Mouse (Mus musculus) CH12.LX (cell line): ENCODE measurements around the gene Cdkl4. TPM values are rescaled to one million over a fixed set of nuclear protein-coding genes. Genes with fewer than 3 reads are reported as not detected.
A peak's percentile ranks its signal among the peaks of the same experiment; 100 is the strongest.
"Not testable (repeated sequence)": the region's sequence is repeated elsewhere in the genome, so short reads cannot be mapped to it uniquely, and the experiment has no call there.

Experiments
- DNase-seq: peaks from one replicate; pipeline ENCODE4 v3.0.0-alpha.2; 2013; ENCODE audit errors: extremely low read depth
- H3K27ac ChIP-seq: 2 replicates; pipeline ENCODE4 v1.5.1; 2012; ENCODE audit warnings: low read depth, mild to moderate bottlenecking, control low read depth, moderate library complexity; ENCODE audit not compliant: insufficient read depth
- H3K27me3 ChIP-seq: replicated peaks from 2 replicates; pipeline ENCODE3; 2012; ENCODE audit warnings: inconsistent platforms
- H3K36me3 ChIP-seq, 2 experiments: replicated peaks in 1 of 2; 2 replicates each; pipeline versions ENCODE3 to v1.6.1; 2012; ENCODE audit warnings: inconsistent platforms in 1 of 2, low read length in 1 of 2, mild to moderate bottlenecking in 1 of 2, mixed read lengths in 1 of 2, moderate library complexity in 1 of 2; ENCODE audit not compliant: control insufficient read depth in 1 of 2, insufficient read depth in 1 of 2
- H3K4me1 ChIP-seq, 2 experiments: 2 replicates each; pipeline ENCODE4 v1.6.1; 2012; ENCODE audit warnings: inconsistent platforms in 1 of 2, moderate library complexity in 1 of 2; ENCODE audit not compliant: insufficient read depth in 2 of 2, control insufficient read depth in 1 of 2
- H3K4me2 ChIP-seq: 2 replicates; pipeline ENCODE4 v1.6.1; 2012; ENCODE audit warnings: low read depth, mild to moderate bottlenecking, control low read depth; ENCODE audit not compliant: poor library complexity, insufficient read depth, severe bottlenecking
- H3K4me3 ChIP-seq, 3 experiments: fragments of 150-350 bp in 1 of 3; sonication (generic) in 1 of 3; replicated peaks in 1 of 3; 2 replicates each; pipeline versions ENCODE3 to v1.5.1; 2011 to 2012; ENCODE audit warnings: low read depth in 2 of 3, low read length in 2 of 3, mild to moderate bottlenecking in 2 of 3, moderate library complexity in 2 of 3, control low read depth in 1 of 3, improper control_type of control experiment in 1 of 3, inconsistent platforms in 1 of 3, mixed read lengths in 1 of 3; ENCODE audit not compliant: poor library complexity in 1 of 3
- H3K79me2 ChIP-seq: replicated peaks from 2 replicates; pipeline ENCODE4 v1.6.1; 2012; ENCODE audit warnings: mild to moderate bottlenecking, moderate library complexity; ENCODE audit not compliant: control insufficient read depth, poor library complexity, insufficient read depth, severe bottlenecking; ENCODE audit errors: extremely low read depth
- H3K9ac ChIP-seq: 2 replicates; pipeline ENCODE4 v1.6.1; 2012; ENCODE audit warnings: low read depth, mild to moderate bottlenecking, control low read depth, moderate library complexity; ENCODE audit not compliant: insufficient read depth
- H3K9me3 ChIP-seq: replicated peaks from 2 replicates; pipeline ENCODE3; 2012; ENCODE audit warnings: low read length, inconsistent platforms, mixed read lengths
- CHD1 ChIP-seq: IDR thresholded peaks from 2 replicates; pipeline ENCODE4 v1.6.1; 2012; ENCODE audit warnings: low read depth, low read length, improper control_type of control experiment, inconsistent platforms
- CHD2 ChIP-seq: IDR thresholded peaks from 2 replicates; pipeline ENCODE4 v1.6.1; 2011; ENCODE audit warnings: low read length, improper control_type of control experiment
- CTCF ChIP-seq, 2 experiments: IDR thresholded peaks in 1 of 2; conservative IDR thresholded peaks in 1 of 2; 2 replicates each; pipeline ENCODE4 v1.5.1; 2011 to 2012; ENCODE audit warnings: low read depth in 2 of 2, low read length in 2 of 2, improper control_type of control experiment in 1 of 2, inconsistent platforms in 1 of 2, mild to moderate bottlenecking in 1 of 2, moderate library complexity in 1 of 2
- E2F4 ChIP-seq: IDR thresholded peaks from 2 replicates; pipeline ENCODE4 v1.6.1; 2011; ENCODE audit warnings: low read depth, low read length, improper control_type of control experiment; ENCODE audit not compliant: insufficient replicate concordance
- EP300 ChIP-seq: IDR thresholded peaks from 2 replicates; pipeline ENCODE4 v1.6.1; 2011; ENCODE audit warnings: low read length, improper control_type of control experiment
- ETS1 ChIP-seq: conservative IDR thresholded peaks from 2 replicates; pipeline ENCODE4 v1.6.1; 2012; ENCODE audit warnings: low read depth, mild to moderate bottlenecking, inconsistent platforms, low read length, improper control_type of control experiment, moderate library complexity
- GABPA ChIP-seq: IDR thresholded peaks from 2 replicates; pipeline ENCODE4 v1.6.1; 2012; ENCODE audit warnings: low read depth, low read length, improper control_type of control experiment, inconsistent platforms; ENCODE audit not compliant: insufficient replicate concordance
- IRF4 ChIP-seq: IDR thresholded peaks from 2 replicates; pipeline ENCODE4 v1.6.1; 2014; ENCODE audit warnings: low read depth, mild to moderate bottlenecking, inconsistent platforms, low read length, improper control_type of control experiment
- JUN ChIP-seq: IDR thresholded peaks from 2 replicates; pipeline ENCODE4 v1.6.1; 2011; ENCODE audit warnings: low read depth, mild to moderate bottlenecking, low read length, improper control_type of control experiment, moderate library complexity; ENCODE audit not compliant: insufficient read depth
- KAT2A ChIP-seq: IDR thresholded peaks from 2 replicates; pipeline ENCODE4 v1.6.1; 2012; ENCODE audit warnings: low read length, improper control_type of control experiment, inconsistent platforms; ENCODE audit not compliant: insufficient replicate concordance
- MAFK ChIP-seq: IDR thresholded peaks from 2 replicates; pipeline ENCODE4 v1.6.1; 2011; ENCODE audit warnings: low read length, improper control_type of control experiment; ENCODE audit not compliant: insufficient replicate concordance
- MAX ChIP-seq: IDR thresholded peaks from 2 replicates; pipeline ENCODE4 v1.6.1; 2011; ENCODE audit warnings: low read length, improper control_type of control experiment
- MXI1 ChIP-seq: IDR thresholded peaks from 2 replicates; pipeline ENCODE4 v1.6.1; 2011; ENCODE audit warnings: mild to moderate bottlenecking, low read depth, low read length, improper control_type of control experiment
- MYC ChIP-seq: IDR thresholded peaks from 2 replicates; pipeline ENCODE4 v1.6.1; 2011; ENCODE audit warnings: low read depth, mild to moderate bottlenecking, improper control_type of control experiment, low read length
- NELFE ChIP-seq: IDR thresholded peaks from 2 replicates; pipeline ENCODE4 v1.6.1; 2011; ENCODE audit warnings: low read depth, low read length, improper control_type of control experiment
- NRF1 ChIP-seq: IDR thresholded peaks from 2 replicates; pipeline ENCODE4 v1.6.1; 2014; ENCODE audit warnings: low read depth, mild to moderate bottlenecking, inconsistent platforms, low read length, improper control_type of control experiment, moderate library complexity
- POLR2AphosphoS2 ChIP-seq: IDR thresholded peaks from 2 replicates; pipeline ENCODE4 v1.6.1; 2011; ENCODE audit warnings: low read depth, low read length, improper control_type of control experiment
- RAD21 ChIP-seq: IDR thresholded peaks from 2 replicates; pipeline ENCODE4 v1.6.1; 2011; ENCODE audit warnings: low read depth, mild to moderate bottlenecking, low read length, improper control_type of control experiment, moderate library complexity
- SMC3 ChIP-seq: IDR thresholded peaks from 2 replicates; pipeline ENCODE4 v1.6.1; 2011; ENCODE audit warnings: low read depth, low read length, improper control_type of control experiment
- TBP ChIP-seq: conservative IDR thresholded peaks from 2 replicates; pipeline ENCODE4 v1.6.1; 2011; ENCODE audit warnings: low read depth, low read length, improper control_type of control experiment
- TCF12 ChIP-seq: IDR thresholded peaks from 2 replicates; pipeline ENCODE4 v1.6.1; 2014; ENCODE audit warnings: low read depth, mild to moderate bottlenecking, inconsistent platforms, low read length, improper control_type of control experiment
- ZKSCAN1 ChIP-seq: IDR thresholded peaks from 2 replicates; pipeline ENCODE4 v1.6.1; 2012; ENCODE audit warnings: low read depth, inconsistent platforms, low read length, improper control_type of control experiment, borderline replicate concordance
- ZMIZ1 ChIP-seq: IDR thresholded peaks from 2 replicates; pipeline ENCODE4 v1.6.1; 2012; ENCODE audit warnings: low read depth, mild to moderate bottlenecking, inconsistent platforms, low read length, improper control_type of control experiment
- ZNF384 ChIP-seq: IDR thresholded peaks from 2 replicates; pipeline ENCODE4 v1.6.1; 2012; ENCODE audit warnings: low read depth, low read length, improper control_type of control experiment, inconsistent platforms
- dilution Hi-C: fragments of 300-500 bp; cut with MboI; formaldehyde crosslinking; loops from 2 replicates; pipeline ENCODE4 v1.14.3; 2020; ENCODE audit warnings: low sequenced_read_pairs; ENCODE audit not compliant: extremely low pct_unique_long_range_greater_than_20kb, extremely low pct_ligation_motif_present
- in situ Hi-C: fragments of 300-500 bp; cut with MboI; formaldehyde crosslinking; loops from 3 replicates; pipeline ENCODE4 v1.14.3; 2019; ENCODE audit warnings: low sequenced_read_pairs, low pct_ligation_motif_present, low pct_unique_long_range_greater_than_20kb, mixed read lengths
- polyA plus RNA-seq: library from polyadenylated mRNA; unstranded; fragments of >175 nt; gene quantifications from 2 replicates; pipeline ENCODE4 v1.2.1, GENCODE M21; 2012; ENCODE audit warnings: low read depth; ENCODE audit not compliant: insufficient read length
- total RNA-seq, 2 experiments: library from RNA; depleted of rRNA; stranded (reverse); fragments of 300-350 nt in 1 of 2; fragments of >200 nt in 1 of 2; gene quantifications; 2 replicates each; pipeline ENCODE4 v1.2.3; 2012 to 2014

The Cdkl4 gene
- total and polyA plus RNA-seq, 3 experiments, result 0.76 to 2.0 (median 1.2) TPM

- Histone ChIP-seq H3K4me1 (peaks cover 0 to 3% of the 10 kb centered on the region in 2 experiments; a peak in 1 of 4 replicates), H3K9me3 (no peaks in the 10 kb centered on the region), H3K4me3 (no peak overlapping the region), H3K36me3 (peaks cover 0 to 2% of the 10 kb centered on the region in 2 experiments), H3K27ac (no peak overlapping the region), H3K79me2 (no peaks in the 10 kb centered on the region; the same call in 1 of the 2 replicates), H3K4me2 (no peak overlapping the region), H3K9ac (no peak overlapping the region), H3K27me3 (no peaks in the 10 kb centered on the region)
- DNase-seq, result peak; percentile 16
- TF ChIP-seq ZKSCAN1 (no peak), CHD1 (no peak), IRF4 (no peak), SMC3 (peak; percentile 43), CTCF (conservative IDR thresholded peaks at IDR 0.05 in 1 of 2, IDR thresholded peaks at IDR 0.05 in 1 of 2; ENCODE audit: low read depth in 2 of 2, low read length in 2 of 2) (peak in 1 of 2 experiments; percentile 48; a peak in 2 of 4 replicates), RAD21 (peak; percentile 47), KAT2A (no peak), MXI1 (no peak), GABPA (no peak), ZMIZ1 (no peak)
- dilution Hi-C loops, result no loop called here
- in situ Hi-C loops, result no loop called here
These were observed 40.5 kb downstream of the Cdkl4 start for GRCm38 (mm10) chr17:80537136-80537535.

DNA sequence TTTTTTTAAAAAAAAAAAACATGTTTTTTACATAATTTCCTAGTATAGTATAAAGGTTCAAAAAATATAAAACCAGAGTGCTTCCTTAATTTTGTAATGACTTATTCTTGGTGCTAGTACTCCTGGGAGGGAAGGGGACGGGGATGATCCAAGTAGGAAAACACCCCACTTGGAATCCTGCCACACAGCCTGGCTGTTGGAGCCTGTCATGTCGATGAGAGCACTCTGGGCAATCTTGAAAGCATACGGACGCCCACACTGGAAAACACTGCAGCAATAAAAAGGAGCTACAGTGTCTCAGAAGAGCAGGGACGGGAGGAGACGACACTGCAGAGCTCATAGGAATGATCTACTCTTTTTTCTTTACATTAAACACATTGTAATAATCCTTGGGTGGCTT is 42.0 kb downstream of the Cdkl4 start:
- Histone ChIP-seq H3K27me3 (no peaks in the 10 kb centered on the region), H3K9ac (no peak overlapping the region), H3K79me2 (no peaks in the 10 kb centered on the region; the same call in 1 of the 2 replicates), H3K36me3 (peaks cover 0 to 2% of the 10 kb centered on the region in 2 experiments), H3K27ac (no peak overlapping the region), H3K9me3 (no peaks in the 10 kb centered on the region), H3K4me2 (no peak overlapping the region), H3K4me1 (peaks cover 0 to 3% of the 10 kb centered on the region in 2 experiments; a peak in 1 of 4 replicates), H3K4me3 (no peak overlapping the region)
- in situ Hi-C loops, result no loop called here
- DNase-seq, result no peak
- no peak for TF ChIP-seq NELFE
- no peak for TF ChIP-seq MAX
- TF ChIP-seq TBP, result no peak
- TF ChIP-seq CHD2, result no peak
- TF ChIP-seq MYC, result no peak
- no peak for TF ChIP-seq JUN
- TF ChIP-seq CHD1, result no peak
- TF ChIP-seq MAFK, result no peak
- TF ChIP-seq TCF12, result no peak
- TF ChIP-seq E2F4, result no peak
- TF ChIP-seq ETS1, result no peak
- no peak for TF ChIP-seq EP300
- no peak for TF ChIP-seq GABPA
- TF ChIP-seq ZKSCAN1, result no peak
- TF ChIP-seq ZNF384, result no peak
- TF ChIP-seq POLR2AphosphoS2, result no peak
- TF ChIP-seq IRF4, result no peak
- no peak for TF ChIP-seq CTCF (conservative IDR thresholded peaks at IDR 0.05 in 1 of 2, IDR thresholded peaks at IDR 0.05 in 1 of 2; ENCODE audit: low read depth in 2 of 2, low read length in 2 of 2)
- no peak for TF ChIP-seq NRF1
- dilution Hi-C loops, result no loop called here

DNA sequence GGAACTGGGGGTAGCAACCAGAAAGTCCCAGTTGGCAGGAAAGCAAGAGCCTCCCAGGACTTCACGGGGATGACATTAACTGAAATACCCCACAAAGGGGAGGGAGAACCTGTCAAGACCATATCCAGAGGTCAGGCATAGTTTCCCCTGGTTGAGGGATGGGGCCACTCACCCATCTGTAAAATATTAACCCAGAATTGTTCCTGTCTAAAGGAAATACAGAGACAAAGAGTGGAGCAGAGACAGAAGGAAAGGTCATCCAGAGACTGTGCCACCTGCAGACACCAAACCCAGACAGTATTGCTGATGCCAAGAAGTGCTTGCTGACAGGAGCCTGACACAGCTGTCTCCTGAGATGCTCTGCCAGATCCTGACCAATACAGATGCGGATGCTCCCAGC is 46.3 kb downstream of the Cdkl4 start:
- H3K4me2 ChIP-seq, H3K9me3 ChIP-seq, H3K4me3 ChIP-seq, in situ Hi-C loops, H3K36me3 ChIP-seq, H3K27me3 ChIP-seq, H3K79me2 ChIP-seq, H3K9ac ChIP-seq, H3K4me1 ChIP-seq, dilution Hi-C loops, H3K27ac ChIP-seq, DNase-seq: not testable (repeated sequence)
